Mouse (Mus musculus): ENCODE measurements around the gene Gramd1a. TPM values are rescaled to one million over a fixed set of nuclear protein-coding genes. Genes with fewer than 3 reads are reported as not detected.
A peak's percentile ranks its signal among the peaks of the same experiment; 100 is the strongest.

Gramd1a gene
- polyA plus RNA-seq, 1 experiment from 2014 or later: 212 TPM

- Histone ChIP-seq H3K27me3 (replicated peaks) (no peaks in the 10 kb centered on the region), H3K4me3 (replicated peaks) (no peak overlapping the region), H3K36me3 (no peaks in the 10 kb centered on the region), H3K4me2 (no peak overlapping the region), H3K9ac (replicated peaks) (no peak overlapping the region), H3K9me3 (replicated peaks) (no peaks in the 10 kb centered on the region), H3K4me1 (no peaks in the 10 kb centered on the region), H3K27ac (replicated peaks) (no peak overlapping the region)
- WGBS: 57% methylated on average over 3 of the region's 3 CpGs
- ATAC-seq (ENCODE audit: low FRiP score): no peak
Measured at GRCm38 (mm10) chr7:31163666-31164577, 8.2 kb upstream of the Gramd1a start.

GRCm38 (mm10) chr7:31162324-31162723, 6.6 kb upstream of the Gramd1a start:
- H3K9me3 ChIP-seq (replicated peaks): no peaks in the 10 kb centered on the region
- H3K36me3 ChIP-seq: no peaks in the 10 kb centered on the region
- H3K4me1 ChIP-seq: no peaks in the 10 kb centered on the region
- no peak overlapping the region for H3K4me3 ChIP-seq (replicated peaks)
- no peak overlapping the region for H3K4me2 ChIP-seq
- no peak for ATAC-seq (ENCODE audit: low FRiP score)
- H3K27me3 ChIP-seq (replicated peaks): no peaks in the 10 kb centered on the region
- H3K9ac ChIP-seq (replicated peaks): no peak overlapping the region
- WGBS: 69% methylated on average over 11 of the region's 11 CpGs
- no peak overlapping the region for H3K27ac ChIP-seq (replicated peaks)

GRCm38 (mm10) chr7:31161831-31162230, 6.1 kb upstream of the Gramd1a start:
- H3K4me2 ChIP-seq: no peak overlapping the region
- no peaks in the 10 kb centered on the region for H3K4me1 ChIP-seq
- 67% methylated on average over 3 of the region's 3 CpGs for WGBS
- no peaks in the 10 kb centered on the region for H3K36me3 ChIP-seq
- no peak overlapping the region for H3K4me3 ChIP-seq (replicated peaks)
- H3K9ac ChIP-seq (replicated peaks): no peak overlapping the region
- no peak overlapping the region for H3K27ac ChIP-seq (replicated peaks)
- ATAC-seq (ENCODE audit: low FRiP score): no peak
- H3K27me3 ChIP-seq (replicated peaks): no peaks in the 10 kb centered on the region
- no peaks in the 10 kb centered on the region for H3K9me3 ChIP-seq (replicated peaks)

GRCm38 (mm10) chr7:31161246-31161645, 5.5 kb upstream of the Gramd1a start:
- Histone ChIP-seq H3K27ac (replicated peaks) (no peak overlapping the region), H3K4me3 (replicated peaks) (no peak overlapping the region), H3K27me3 (replicated peaks) (no peaks in the 10 kb centered on the region), H3K9ac (replicated peaks) (no peak overlapping the region), H3K4me1 (no peaks in the 10 kb centered on the region), H3K36me3 (no peaks in the 10 kb centered on the region), H3K9me3 (replicated peaks) (no peaks in the 10 kb centered on the region), H3K4me2 (no peak overlapping the region)
- 79% methylated on average over 3 of the region's 3 CpGs for WGBS
- ATAC-seq (ENCODE audit: low FRiP score): no peak

- ATAC-seq (ENCODE audit: low FRiP score): no peak
- 86% methylated on average over 5 of the region's 5 CpGs for WGBS
- Histone ChIP-seq H3K27me3 (replicated peaks) (no peaks in the 10 kb centered on the region), H3K9ac (replicated peaks) (no peak overlapping the region), H3K4me1 (no peaks in the 10 kb centered on the region), H3K27ac (replicated peaks) (no peak overlapping the region), H3K36me3 (no peaks in the 10 kb centered on the region), H3K4me2 (no peak overlapping the region), H3K4me3 (replicated peaks) (no peak overlapping the region), H3K9me3 (replicated peaks) (no peaks in the 10 kb centered on the region)
Measured at GRCm38 (mm10) chr7:31160763-31161162, 5.1 kb upstream of the Gramd1a start.

- H3K9me3 ChIP-seq (replicated peaks): no peaks in the 10 kb centered on the region
- no peak overlapping the region for H3K27ac ChIP-seq (replicated peaks)
- WGBS: 36% methylated on average over 17 of the region's 19 CpGs
- peaks cover 8% of the 10 kb centered on the region for H3K4me1 ChIP-seq
- no peak for ATAC-seq (ENCODE audit: low FRiP score)
- H3K4me2 ChIP-seq: no peak overlapping the region
- H3K27me3 ChIP-seq (replicated peaks): no peaks in the 10 kb centered on the region
- no peak overlapping the region for H3K9ac ChIP-seq (replicated peaks)
- H3K36me3 ChIP-seq: no peaks in the 10 kb centered on the region
- H3K4me3 ChIP-seq (replicated peaks): no peak overlapping the region
Measured at GRCm38 (mm10) chr7:31156034-31156928, 585 bp upstream of the Gramd1a start.

GRCm38 (mm10) chr7:31153536-31154320, 2.0 kb downstream of the Gramd1a start:
- no peak overlapping the region for H3K4me3 ChIP-seq (replicated peaks)
- no peaks in the 10 kb centered on the region for H3K27me3 ChIP-seq (replicated peaks)
- no peak overlapping the region for H3K4me2 ChIP-seq
- no peaks in the 10 kb centered on the region for H3K9me3 ChIP-seq (replicated peaks)
- no peak overlapping the region for H3K9ac ChIP-seq (replicated peaks)
- no peak for ATAC-seq (ENCODE audit: low FRiP score)
- H3K4me1 ChIP-seq: peaks cover 20% of the 10 kb centered on the region
- WGBS: 88% methylated on average over 6 of the region's 6 CpGs
- H3K36me3 ChIP-seq: no peaks in the 10 kb centered on the region
- no peak overlapping the region for H3K27ac ChIP-seq (replicated peaks)

- peak; percentile 58 for ATAC-seq (ENCODE audit: low FRiP score)
- no peaks in the 10 kb centered on the region for H3K36me3 ChIP-seq
- 13% methylated on average over 23 of the region's 23 CpGs for WGBS
- H3K4me1 ChIP-seq: peaks cover 42% of the 10 kb centered on the region
- peak overlapping the region; percentile 99 for H3K9ac ChIP-seq (replicated peaks)
- no peaks in the 10 kb centered on the region for H3K27me3 ChIP-seq (replicated peaks)
- peak overlapping the region; percentile 83 for H3K4me2 ChIP-seq
- H3K4me3 ChIP-seq (replicated peaks): peak overlapping the region; percentile 76
- H3K9me3 ChIP-seq (replicated peaks): no peaks in the 10 kb centered on the region
- peak overlapping the region; percentile 99 for H3K27ac ChIP-seq (replicated peaks)
Measured at GRCm38 (mm10) chr7:31151301-31152241, 4.1 kb downstream of the Gramd1a start.

- H3K9ac ChIP-seq (replicated peaks): peak overlapping the region; percentile 99
- H3K27ac ChIP-seq (replicated peaks): peak overlapping the region; percentile 99
- H3K4me1 ChIP-seq: peaks cover 49% of the 10 kb centered on the region
- H3K27me3 ChIP-seq (replicated peaks): no peaks in the 10 kb centered on the region
- peak overlapping the region; percentile 83 for H3K4me2 ChIP-seq
- WGBS: under 1% methylated on average over 63 of the region's 63 CpGs
- H3K36me3 ChIP-seq: no peaks in the 10 kb centered on the region
- no peaks in the 10 kb centered on the region for H3K9me3 ChIP-seq (replicated peaks)
- H3K4me3 ChIP-seq (replicated peaks): peak overlapping the region; percentile 76
- ATAC-seq (ENCODE audit: low FRiP score): peak; percentile 87
Measured at GRCm38 (mm10) chr7:31150566-31151300, 5.0 kb downstream of the Gramd1a start.

Data from neural tube, embryonic 15.5 days (tissue).